Mouse (Mus musculus): ENCODE data around the gene Tnfaip2.

GRCm38 (mm10) chr12:111409583-111409982 is 32.7 kb upstream of the Tnfaip2 start:
- no peak for TF ChIP-seq CTCF (IDR thresholded peaks at IDR 0.05)
- TF ChIP-seq EP300 (IDR thresholded peaks at IDR 0.05) = no peak

Data from lung, postnatal 0 days (tissue).